In the genomic region with DNA sequence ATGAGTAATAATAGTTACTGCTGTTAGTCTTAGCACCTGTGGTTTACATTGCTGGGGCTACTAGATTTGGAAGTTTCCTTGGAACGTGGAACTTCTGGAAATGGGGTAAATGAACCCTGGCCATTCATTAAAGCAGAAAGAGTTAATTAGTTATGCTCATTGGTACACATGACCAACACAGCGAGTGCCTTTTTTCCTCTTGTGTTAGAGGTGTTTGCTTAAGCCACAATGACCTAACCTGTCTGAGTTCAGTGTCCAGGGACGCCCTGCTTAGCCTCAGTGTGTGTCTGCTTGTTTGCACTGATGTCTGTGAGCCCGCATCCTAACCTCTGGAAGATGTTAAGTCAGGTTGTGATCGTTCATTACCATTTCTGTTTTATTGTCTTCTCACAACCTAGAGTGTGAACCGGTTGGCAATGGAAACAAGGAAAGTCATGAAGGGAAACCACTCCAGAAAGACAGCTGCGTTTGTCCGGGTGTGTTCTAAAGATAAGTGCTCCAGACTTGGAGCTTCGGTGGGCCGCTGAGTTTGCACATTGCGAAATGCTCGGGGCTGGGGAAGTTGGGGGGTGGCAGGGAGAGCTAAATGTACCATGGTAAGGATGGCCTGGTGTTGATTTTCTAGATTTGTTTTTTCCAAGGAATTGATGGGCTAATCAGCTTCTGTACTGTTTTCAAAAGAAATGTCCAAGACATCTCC, we compare ENCODE assay signal across 17 mouse cellular contexts. TPM values are rescaled to one million over a fixed set of nuclear protein-coding genes. Genes with fewer than 3 reads are reported as not detected.
DNase-seq lines count a peak whose midpoint lies in the region; ATAC-seq and TF ChIP-seq lines count a peak whose summit lies in the region.
"Had no signal": no experiment of that assay in that cellular context is flagged by ENCODE, and none has a peak within 500 bp of the region (broad histone marks: within the 10 kb centered on the region; RNA-seq: fewer than 3 reads in every experiment).

No protein-coding gene starts in this region.

- H3K4me1 ChIP-seq in kidney, adult 2 months (ENCODE audit: control insufficient read depth, insufficient read depth, low read length), result peaks cover 3% of the 10 kb centered on the region; the same call in 1 of the 2 replicates
- H3K4me1 ChIP-seq in MEL (ENCODE audit: control insufficient read depth in 1 of 2, insufficient read depth in 2 of 2, low read length in 2 of 2), result peaks cover 0 to 4% of the 10 kb centered on the region in 2 experiments; a peak in 1 of 4 replicates
- H3K4me1 ChIP-seq in liver, embryonic 14.5 days (replicated peaks; ENCODE audit: control insufficient read depth in 2 of 2, insufficient read depth in 2 of 2, low read length in 1 of 2), result peaks cover 0 to 12% of the 10 kb centered on the region in 2 experiments; a peak in 1 of 4 replicates
- H3K4me1 ChIP-seq: embryonic facial prominence, embryonic 12.5 days; limb, embryonic 12.5 days had no signal

- TF ChIP-seq RAD21 in MEL (IDR thresholded peaks at IDR 0.05; ENCODE audit: low read depth, low read length), result no peak

- whole genome bisulfite sequencing in kidney, adult 2 months, result 67% methylated on average over 12 of the region's 12 CpGs
- 26% methylated on average over 12 of the region's 12 CpGs for WGBS in liver, embryonic 14.5 days (ENCODE audit: insufficient replicate concordance)

- H3K4me2 ChIP-seq in liver, embryonic 14.5 days (ENCODE audit: low read depth), result no peak overlapping the region
- H3K4me2 ChIP-seq: embryonic facial prominence, embryonic 12.5 days; limb, embryonic 12.5 days; midbrain, embryonic 12.5 days had no signal

- peak; percentile 74 for DNase-seq in kidney, adult 2 months
- no peak for DNase-seq in kidney, postnatal 14 days
- peak; percentile 16 for DNase-seq in MEL (ENCODE audit: low read depth, low spot score)
- DNase-seq in liver, embryonic 14.5 days (ENCODE audit: low read depth in 3 of 3, low spot score in 3 of 3), result peak in 1 of 3 experiments; percentile 13
- DNase-seq in frontal cortex, postnatal 36 days (ENCODE audit: low spot score in 2 of 2), result no peak
- no peak for DNase-seq in ovary, postnatal 10 days (ENCODE audit: low spot score)
- DNase-seq: cerebellum, adult 11 months; lung, postnatal 10 days; thymus, postnatal 25 days had no signal

- no peak overlapping the region for H3K4me3 ChIP-seq in kidney, adult 2 months (ENCODE audit: insufficient read depth, low read depth, low read length)
- H3K4me3 ChIP-seq in MEL (ENCODE audit: control insufficient read depth in 1 of 2, insufficient read depth in 1 of 2, low read depth in 2 of 2, low read length in 2 of 2), result no peak overlapping the region
- H3K4me3 ChIP-seq in liver, embryonic 14.5 days (ENCODE audit: insufficient read depth in 1 of 2, low read depth in 2 of 2, low read length in 2 of 2), result no peak overlapping the region
- H3K4me3 ChIP-seq: embryonic facial prominence, embryonic 12.5 days; limb, embryonic 12.5 days; midbrain, embryonic 12.5 days had no signal

- TF ChIP-seq EP300 in MEL (IDR thresholded peaks at IDR 0.05; ENCODE audit: low read depth in 1 of 2, low read length in 2 of 2), result no peak
- TF ChIP-seq EP300 in liver, embryonic 14.5 days (IDR thresholded peaks at IDR 0.05; ENCODE audit: low read depth), result no peak

- H3K79me2 ChIP-seq in MEL (ENCODE audit: control insufficient read depth, insufficient read depth, low read length, poor library complexity), result no peaks in the 10 kb centered on the region

- no peaks in the 10 kb centered on the region; the same call in 1 of the 2 replicates for H3K36me3 ChIP-seq in kidney, adult 2 months (ENCODE audit: control insufficient read depth, insufficient read depth, low read length)
- no peaks in the 10 kb centered on the region for H3K36me3 ChIP-seq in MEL (ENCODE audit: control insufficient read depth in 1 of 2, insufficient read depth in 2 of 2, low read length in 2 of 2)
- H3K36me3 ChIP-seq in liver, embryonic 14.5 days (replicated peaks; ENCODE audit: control insufficient read depth, insufficient read depth, low read depth), result no peaks in the 10 kb centered on the region

- TF ChIP-seq POLR2A in kidney, adult 2 months (IDR thresholded peaks at IDR 0.05; ENCODE audit: low read depth, low read length), result no peak
- TF ChIP-seq POLR2A in MEL (IDR thresholded peaks at IDR 0.05; ENCODE audit: control insufficient read depth in 1 of 2, insufficient read depth in 1 of 2, low read depth in 1 of 2, low read length in 2 of 2, poor library complexity in 1 of 2), result no peak

- TF ChIP-seq CTCF in kidney, adult 2 months (conservative IDR thresholded peaks at IDR 0.05; ENCODE audit: insufficient read depth, insufficient read length, low read depth, low read length), result no peak
- no peak for TF ChIP-seq CTCF in MEL (IDR thresholded peaks at IDR 0.05 in 2 of 3, conservative IDR thresholded peaks at IDR 0.05 in 1 of 3; ENCODE audit: control insufficient read depth in 1 of 3, insufficient read depth in 1 of 3, low read depth in 2 of 3, low read length in 3 of 3, poor library complexity in 1 of 3, severe bottlenecking in 1 of 3)
- no peak for TF ChIP-seq CTCF in liver, embryonic 14.5 days (IDR thresholded peaks at IDR 0.05; ENCODE audit: low read depth)

- H3K9ac ChIP-seq in MEL (ENCODE audit: control insufficient read depth, low read depth, low read length, poor library complexity, severe bottlenecking), result no peak overlapping the region
- H3K9ac ChIP-seq in liver, embryonic 14.5 days (replicated peaks), result no peak overlapping the region
- H3K9ac ChIP-seq: embryonic facial prominence, embryonic 12.5 days; limb, embryonic 12.5 days; midbrain, embryonic 12.5 days had no signal

- H3K9me3 ChIP-seq in MEL (replicated peaks; ENCODE audit: insufficient read depth, low read length), result no peaks in the 10 kb centered on the region
- H3K9me3 ChIP-seq in liver, embryonic 14.5 days (ENCODE audit: control insufficient read depth, low read length), result no peaks in the 10 kb centered on the region
- H3K9me3 ChIP-seq: embryonic facial prominence, embryonic 12.5 days; limb, embryonic 12.5 days; midbrain, embryonic 12.5 days had no signal

- no peak overlapping the region for H3K27ac ChIP-seq in kidney, adult 2 months (ENCODE audit: insufficient read depth, low read depth, low read length)
- no peak overlapping the region for H3K27ac ChIP-seq in MEL (ENCODE audit: control insufficient read depth, low read depth, low read length)
- no peak overlapping the region for H3K27ac ChIP-seq in liver, embryonic 14.5 days
- H3K27ac ChIP-seq: embryonic facial prominence, embryonic 12.5 days; limb, embryonic 12.5 days; midbrain, embryonic 12.5 days; stomach, postnatal 0 days had no signal

- peak; percentile 50 for ATAC-seq in common myeloid progenitor, adult 5-6 weeks (replicated peaks; ENCODE audit: low read depth, poor library complexity, severe bottlenecking)
- peak; percentile 39; the same call in 1 of the 2 replicates for ATAC-seq in liver, embryonic 14.5 days (ENCODE audit: insufficient read depth)
- no peak for ATAC-seq in erythroid progenitor cell, adult 5-6 weeks (replicated peaks; ENCODE audit: low FRiP score, poor library complexity, severe bottlenecking)
- ATAC-seq: activated CD4-positive, CD25-positive, alpha-beta regulatory T cell, adult 4 months; inflammation-experienced regulatory T-cells, adult 6 months had no signal

- no peaks in the 10 kb centered on the region for H3K27me3 ChIP-seq in kidney, adult 2 months (replicated peaks; ENCODE audit: control insufficient read depth, insufficient read depth, low read length)
- no peaks in the 10 kb centered on the region for H3K27me3 ChIP-seq in MEL (ENCODE audit: control insufficient read depth in 1 of 2, insufficient read depth in 2 of 2, low read length in 2 of 2)
- H3K27me3 ChIP-seq in liver, embryonic 14.5 days (ENCODE audit: control insufficient read depth, insufficient read depth, low read length), result no peaks in the 10 kb centered on the region
- H3K27me3 ChIP-seq: embryonic facial prominence, embryonic 12.5 days; limb, embryonic 12.5 days; midbrain, embryonic 12.5 days had no signal

TF ChIP-seq in MEL, 35 proteins besides CTCF, POLR2A, EP300 and RAD21:
- TF ChIP-seq TAL1 (IDR thresholded peaks at IDR 0.05; ENCODE audit: low read length) (peak; percentile 43), MAFK (IDR thresholded peaks at IDR 0.05; ENCODE audit: borderline replicate concordance, low read depth, low read length) (no peak), MXI1 (IDR thresholded peaks at IDR 0.05; ENCODE audit: low read depth, low read length) (no peak)

RNA-seq across cellular contexts. Expression of gene Iqck, which starts 44.0 kb away (rescaled TPM):
- polyA plus RNA-seq in kidney, adult 2 months (2012; rRNA removed), result 1.6 and 2.0 TPM in 2 replicates
- total RNA-seq in MEL (2012; rRNA removed), result 0.20 and 0.39 TPM in 2 replicates
- under 1 TPM in 1 of 2 experiments, not detected in 1; 0.40 TPM for polyA plus RNA-seq in MEL (2012; ENCODE audit: insufficient read depth in 1 of 2, insufficient read length in 2 of 2, low read depth in 1 of 2, low replicate concordance in 2 of 2, missing spikeins in 1 of 2)
- total RNA-seq in common myeloid progenitor, adult 5-6 weeks (2017), result 1.8 and 2.4 TPM in 2 replicates
- polyA plus RNA-seq in liver, embryonic 14.5 days (2012; rRNA removed), result 0.21 and 0.40 TPM in 2 replicates
- 0.22 and 0.27 TPM in 2 replicates for polyA plus RNA-seq in liver, embryonic 14.5 days (2014; fragmentation: Nextera tagmentation; extraction: Ambion mirVana)
- not detected in 2 replicates for total RNA-seq in erythroid progenitor cell, adult 5-6 weeks (2015; ENCODE audit: low replicate concordance)
- not detected in 2 replicates for total RNA-seq in erythroid progenitor cell, adult 5-6 weeks (2017; ENCODE audit: low replicate concordance)

RNA-seq across cellular contexts. Expression of gene Knop1, which starts 44.5 kb away (rescaled TPM):
- 10.0 and 11.8 TPM in 2 replicates for polyA plus RNA-seq in kidney, adult 2 months (2012; rRNA removed)
- total RNA-seq in MEL (2012; rRNA removed), result 40.3 and 46.8 TPM in 2 replicates
- polyA plus RNA-seq in MEL (2012; ENCODE audit: insufficient read depth in 1 of 2, insufficient read length in 2 of 2, low read depth in 1 of 2, low replicate concordance in 2 of 2, missing spikeins in 1 of 2), result 10 to 100 TPM in 1 of 2 experiments, not detected in 1; 66.9 TPM
- total RNA-seq in common myeloid progenitor, adult 5-6 weeks (2017), result 76.8 and 85.4 TPM in 2 replicates
- 8.0 and 11.0 TPM in 2 replicates for polyA plus RNA-seq in liver, embryonic 14.5 days (2012; rRNA removed)
- 32.0 and 34.8 TPM in 2 replicates for polyA plus RNA-seq in liver, embryonic 14.5 days (2014; fragmentation: Nextera tagmentation; extraction: Ambion mirVana)
- 7.2 and 8.4 TPM in 2 replicates for total RNA-seq in erythroid progenitor cell, adult 5-6 weeks (2015; ENCODE audit: low replicate concordance)
- total RNA-seq in erythroid progenitor cell, adult 5-6 weeks (2017; ENCODE audit: low replicate concordance), result 4.2 and 6.5 TPM in 2 replicates

Comparison
In these comparisons a context has a peak if more than half of its experiments do, and no peak if none do; other contexts are left out.
1. DNase-seq: peak in kidney, adult 2 months (single experiment) and MEL (single experiment); none in kidney, postnatal 14 days (single experiment), frontal cortex, postnatal 36 days (0 of 2) and ovary, postnatal 10 days (single experiment).